Mouse (Mus musculus) thymus, postnatal 10 days (tissue): ENCODE measurements around the gene Mrpl44.

ENCODE experiments used
- DNase-seq, 2 experiments: peaks; one replicate each; pipeline ENCODE4 v3.0.0; 2021; ENCODE audit warnings: low spot score in 2 of 2

The Mrpl44 gene

GRCm38 (mm10) chr1:79762282-79763250 lies 13.3 kb upstream of the Mrpl44 start:
- no peak for DNase-seq

- no peak for DNase-seq
Measured at GRCm38 (mm10) chr1:79764031-79764430, 11.8 kb upstream of the Mrpl44 start.

- DNase-seq: no peak
Measured at GRCm38 (mm10) chr1:79764483-79764882, 11.3 kb upstream of the Mrpl44 start.

GRCm38 (mm10) chr1:79768231-79768630 lies 7.6 kb upstream of the Mrpl44 start:
- no peak for DNase-seq

- no peak for DNase-seq
Measured at GRCm38 (mm10) chr1:79774164-79774780, 1.5 kb upstream of the Mrpl44 start.

GRCm38 (mm10) chr1:79778011-79778410 lies 2.2 kb downstream of the Mrpl44 start:
- no peak for DNase-seq

- DNase-seq: no peak
Measured at GRCm38 (mm10) chr1:79782433-79782832, 6.6 kb downstream of the Mrpl44 start.

- no peak for DNase-seq
Measured at GRCm38 (mm10) chr1:79786267-79786927, 10.6 kb downstream of the Mrpl44 start.

- no peak for DNase-seq
Measured at GRCm38 (mm10) chr1:79797084-79797483, 21.3 kb downstream of the Mrpl44 start.

GRCm38 (mm10) chr1:79802858-79803427 lies 27.1 kb downstream of the Mrpl44 start:
- no peak for DNase-seq

GRCm38 (mm10) chr1:79803614-79804013 lies 27.8 kb downstream of the Mrpl44 start:
- DNase-seq: no peak

- no peak for DNase-seq
Measured at GRCm38 (mm10) chr1:79806865-79807264, 31.0 kb downstream of the Mrpl44 start.

GRCm38 (mm10) chr1:79809447-79809846 lies 33.6 kb downstream of the Mrpl44 start:
- no peak for DNase-seq

- DNase-seq: no peak
Measured at GRCm38 (mm10) chr1:79815446-79815845, 39.6 kb downstream of the Mrpl44 start.

GRCm38 (mm10) chr1:79819296-79819879 lies 43.6 kb downstream of the Mrpl44 start:
- DNase-seq: no peak

- no peak for DNase-seq
Measured at GRCm38 (mm10) chr1:79822806-79823525, 47.1 kb downstream of the Mrpl44 start.

GRCm38 (mm10) chr1:79823951-79824633 lies 48.3 kb downstream of the Mrpl44 start:
- DNase-seq: no peak
